Mouse (Mus musculus) erythroblast, embryonic 14.5 days (primary cell): Measurements from ENCODE around the gene Agap1. TPM values are rescaled to one million over a fixed set of nuclear protein-coding genes. Genes with fewer than 3 reads are reported as not detected.

Experiments
- H3K27me3 ChIP-seq: 2 replicates; pipeline ENCODE4 v1.6.1; 2012; ENCODE audit warnings: inconsistent platforms; ENCODE audit not compliant: control insufficient read depth
- H3K36me3 ChIP-seq: 2 replicates; pipeline ENCODE4 v1.6.1; 2012; ENCODE audit warnings: mild to moderate bottlenecking, inconsistent platforms; ENCODE audit not compliant: control insufficient read depth
- H3K4me1 ChIP-seq: 2 replicates; pipeline ENCODE4 v1.6.1; 2012; ENCODE audit warnings: inconsistent platforms; ENCODE audit not compliant: control insufficient read depth
- H3K4me3 ChIP-seq: replicated peaks from 2 replicates; pipeline ENCODE3; 2012; ENCODE audit warnings: moderate library complexity, mild to moderate bottlenecking, inconsistent platforms
- H3K9me3 ChIP-seq: 2 replicates; pipeline ENCODE4 v1.6.1; 2012; ENCODE audit warnings: low read length, inconsistent platforms, mixed read lengths; ENCODE audit not compliant: control insufficient read depth
- GATA1 ChIP-seq: IDR thresholded peaks from 2 replicates; pipeline ENCODE4 v1.6.1; 2012; ENCODE audit warnings: low read length, inconsistent platforms, mixed read lengths
- TAL1 ChIP-seq: IDR thresholded peaks from 3 replicates; pipeline ENCODE4 v1.6.1; 2012; ENCODE audit warnings: low read length, inconsistent platforms, mixed read lengths
- polyA plus RNA-seq: library from polyadenylated mRNA; stranded (reverse); fragments of >175 nt; gene quantifications from 2 replicates; pipeline ENCODE4 v1.2.3, GENCODE M21; 2012

Agap1 gene
- polyA plus RNA-seq, 1 experiment, result 0.09 TPM

- Histone ChIP-seq H3K9me3 (no peaks in the 10 kb centered on the region), H3K4me1 (no peaks in the 10 kb centered on the region), H3K27me3 (no peaks in the 10 kb centered on the region), H3K36me3 (no peaks in the 10 kb centered on the region), H3K4me3 (no peak overlapping the region)
- TF ChIP-seq GATA1 (no peak), TAL1 (no peak)
Measured at GRCm38 (mm10) chr1:89524998-89525397, 70.4 kb downstream of the Agap1 start.

- Histone ChIP-seq H3K27me3 (no peaks in the 10 kb centered on the region), H3K4me3 (no peak overlapping the region), H3K4me1 (no peaks in the 10 kb centered on the region), H3K36me3 (no peaks in the 10 kb centered on the region), H3K9me3 (no peaks in the 10 kb centered on the region)
- TF ChIP-seq GATA1, result no peak
- TF ChIP-seq TAL1, result no peak
Measured at GRCm38 (mm10) chr1:89525825-89526224, 71.2 kb downstream of the Agap1 start.

DNA sequence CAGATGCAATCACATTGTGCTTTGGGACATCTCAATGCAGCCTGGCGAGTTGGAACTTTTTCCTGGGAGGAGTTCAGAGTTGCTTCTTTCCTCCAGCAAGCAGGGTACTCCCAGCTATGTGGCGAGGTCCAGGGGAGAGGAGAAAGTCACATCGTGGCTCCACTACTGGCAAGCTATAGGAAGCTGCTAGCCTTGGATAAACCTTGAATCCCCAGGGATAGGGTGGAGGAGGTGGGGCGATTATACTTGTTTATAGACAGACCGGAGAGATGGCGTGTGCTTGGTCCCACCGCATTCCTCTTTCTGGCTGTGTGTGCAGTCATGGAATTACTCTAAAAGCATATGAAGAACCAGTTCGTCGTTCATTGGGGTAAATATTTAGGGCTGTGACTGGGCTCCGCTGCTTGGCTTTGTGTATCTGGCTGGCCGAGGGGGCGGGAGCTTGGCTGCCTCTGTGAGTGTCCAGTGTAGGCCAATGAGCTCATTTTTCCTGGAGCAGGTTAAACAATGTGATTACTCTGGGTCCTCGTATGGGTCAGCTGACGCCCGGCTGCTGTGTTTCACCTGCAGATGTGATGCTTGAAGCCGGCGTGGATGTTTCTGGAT lies 74.2 kb downstream of the Agap1 start:
- H3K4me1 ChIP-seq, result no peaks in the 10 kb centered on the region
- TF ChIP-seq GATA1 (no peak), TAL1 (no peak)
- no peaks in the 10 kb centered on the region; the same call in 1 of the 2 replicates for H3K9me3 ChIP-seq
- H3K4me3 ChIP-seq, result no peak overlapping the region
- no peaks in the 10 kb centered on the region for H3K36me3 ChIP-seq
- no peaks in the 10 kb centered on the region for H3K27me3 ChIP-seq

- Histone ChIP-seq H3K4me3 (no peak overlapping the region), H3K9me3 (no peaks in the 10 kb centered on the region; the same call in 1 of the 2 replicates), H3K4me1 (no peaks in the 10 kb centered on the region), H3K27me3 (no peaks in the 10 kb centered on the region), H3K36me3 (no peaks in the 10 kb centered on the region)
- TF ChIP-seq TAL1 (no peak), GATA1 (no peak)
Measured at GRCm38 (mm10) chr1:89533702-89534101, 79.1 kb downstream of the Agap1 start.

GRCm38 (mm10) chr1:89535206-89535605 lies 80.6 kb downstream of the Agap1 start:
- Histone ChIP-seq H3K27me3 (no peaks in the 10 kb centered on the region), H3K9me3 (no peaks in the 10 kb centered on the region; the same call in 1 of the 2 replicates), H3K4me1 (no peaks in the 10 kb centered on the region), H3K4me3 (no peak overlapping the region), H3K36me3 (no peaks in the 10 kb centered on the region)
- no peak for TF ChIP-seq GATA1

GRCm38 (mm10) chr1:89538163-89538946 lies 83.7 kb downstream of the Agap1 start:
- no peaks in the 10 kb centered on the region for H3K4me1 ChIP-seq
- no peak overlapping the region for H3K4me3 ChIP-seq
- H3K36me3 ChIP-seq, result no peaks in the 10 kb centered on the region
- no peak for TF ChIP-seq GATA1
- TF ChIP-seq TAL1, result no peak
- no peaks in the 10 kb centered on the region for H3K27me3 ChIP-seq
- no peaks in the 10 kb centered on the region for H3K9me3 ChIP-seq

- Histone ChIP-seq H3K4me3 (no peak overlapping the region), H3K9me3 (no peaks in the 10 kb centered on the region), H3K4me1 (no peaks in the 10 kb centered on the region), H3K36me3 (no peaks in the 10 kb centered on the region), H3K27me3 (no peaks in the 10 kb centered on the region)
- TF ChIP-seq TAL1 (no peak), GATA1 (no peak)
Measured at GRCm38 (mm10) chr1:89539127-89539526, 84.5 kb downstream of the Agap1 start.

- Histone ChIP-seq H3K27me3 (no peaks in the 10 kb centered on the region), H3K4me1 (no peaks in the 10 kb centered on the region), H3K9me3 (no peaks in the 10 kb centered on the region), H3K4me3 (no peak overlapping the region), H3K36me3 (no peaks in the 10 kb centered on the region)
- no peak for TF ChIP-seq TAL1
- TF ChIP-seq GATA1, result no peak
Measured at GRCm38 (mm10) chr1:89541151-89541550, 86.5 kb downstream of the Agap1 start.

DNA sequence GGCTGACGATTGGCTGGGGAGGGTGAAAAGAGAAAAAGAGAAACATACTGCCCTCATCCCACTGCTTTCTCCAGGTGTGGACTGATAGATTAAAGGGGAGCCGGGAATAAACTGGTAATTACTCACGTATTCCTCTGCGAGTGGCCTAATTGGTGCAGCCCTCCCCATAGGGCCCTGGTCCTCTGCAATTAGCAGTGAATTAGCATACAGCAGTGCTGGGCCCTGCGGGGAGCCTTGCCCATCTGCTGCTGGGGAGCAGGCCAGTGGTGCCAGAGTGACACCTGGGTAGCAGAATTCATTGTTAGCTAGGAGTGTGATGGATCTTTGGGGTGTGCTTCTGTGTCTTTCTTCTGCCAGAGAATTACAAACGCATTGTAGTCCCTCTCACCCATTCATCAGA lies 87.9 kb downstream of the Agap1 start:
- H3K27me3 ChIP-seq, result no peaks in the 10 kb centered on the region
- H3K36me3 ChIP-seq, result no peaks in the 10 kb centered on the region
- TF ChIP-seq GATA1 (no peak), TAL1 (no peak)
- H3K4me3 ChIP-seq, result no peak overlapping the region
- H3K9me3 ChIP-seq, result no peaks in the 10 kb centered on the region
- no peaks in the 10 kb centered on the region for H3K4me1 ChIP-seq
